Mouse (Mus musculus) lung, adult 18-20 months (tissue): Measurements from ENCODE around the gene Cnpy1.

Source experiments
- DNase-seq, 2 experiments: peaks; one replicate each; pipeline ENCODE4 v3.0.0; 2022; ENCODE audit warnings: mixed read lengths in 2 of 2

Gene Cnpy1

DNA sequence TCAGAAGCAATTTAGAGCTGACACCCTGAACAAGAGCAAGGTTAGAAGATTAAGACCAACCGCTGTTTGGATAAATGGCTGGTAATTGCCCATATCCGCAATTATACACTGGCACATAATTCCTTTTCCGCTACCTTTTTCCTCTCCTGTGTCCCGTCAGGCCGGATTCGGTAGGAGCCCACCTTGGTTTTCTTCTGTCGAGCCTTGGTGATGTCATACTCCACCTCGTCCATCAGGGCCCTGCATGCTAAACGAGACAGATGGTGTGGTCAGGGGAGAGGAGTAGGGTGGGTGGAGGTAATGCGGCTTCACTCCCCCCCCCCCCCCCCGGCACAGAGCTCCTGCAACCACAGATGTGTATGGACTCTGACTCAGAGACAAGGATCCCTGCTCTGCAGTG is at the start of gene Cnpy1:
Gene Cnpy1, minus strand, starts transcription at position 233 of the 400 bp plus-strand sequence.
- no peak for DNase-seq

GRCm38 (mm10) chr5:28293990-28294389 is 48.4 kb upstream of the Cnpy1 start:
- DNase-seq, result peak; percentile 78 to 79

DNA sequence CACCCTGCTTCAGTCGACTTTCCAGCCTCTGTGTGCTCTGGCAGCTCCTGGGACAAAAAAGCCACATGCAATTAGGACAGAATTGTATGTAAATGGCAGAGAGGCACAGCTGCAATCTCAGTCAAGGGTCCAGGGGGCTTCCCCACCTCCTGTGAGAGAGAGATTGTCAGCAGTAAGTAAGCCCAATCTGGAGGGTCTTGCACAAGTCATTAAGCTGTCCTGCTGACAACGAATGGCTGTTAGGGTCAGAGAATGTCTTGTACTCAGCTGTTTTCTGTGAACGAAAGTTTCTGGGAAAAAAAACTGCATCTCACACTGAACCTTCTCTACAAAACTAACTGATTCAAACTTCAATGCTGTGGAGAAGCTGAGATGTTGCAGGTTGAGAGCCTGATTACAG is 46.7 kb upstream of the Cnpy1 start:
- DNase-seq, result no peak

GRCm38 (mm10) chr5:28291118-28291850 is 45.7 kb upstream of the Cnpy1 start:
- no peak for DNase-seq

DNA sequence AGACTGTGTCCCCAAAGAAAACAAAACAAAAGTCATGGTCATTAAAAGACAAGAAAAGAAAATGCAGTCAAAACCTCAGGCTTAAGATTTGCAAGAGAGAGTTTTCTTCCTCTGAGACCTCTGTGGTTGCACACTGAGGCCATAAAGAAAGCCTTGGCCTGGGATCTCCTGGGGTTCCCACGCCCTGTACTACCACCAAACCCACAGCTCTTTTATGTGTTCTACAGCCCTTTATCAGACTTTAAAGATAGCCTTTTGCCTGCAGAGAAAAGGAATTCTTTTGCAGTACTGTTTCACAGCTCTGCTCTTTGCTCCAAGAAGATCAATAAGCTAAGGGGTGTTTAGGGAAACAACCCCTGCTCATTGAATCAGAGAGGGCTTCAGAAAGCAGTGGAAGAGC is 45.0 kb upstream of the Cnpy1 start:
- no peak for DNase-seq

DNA sequence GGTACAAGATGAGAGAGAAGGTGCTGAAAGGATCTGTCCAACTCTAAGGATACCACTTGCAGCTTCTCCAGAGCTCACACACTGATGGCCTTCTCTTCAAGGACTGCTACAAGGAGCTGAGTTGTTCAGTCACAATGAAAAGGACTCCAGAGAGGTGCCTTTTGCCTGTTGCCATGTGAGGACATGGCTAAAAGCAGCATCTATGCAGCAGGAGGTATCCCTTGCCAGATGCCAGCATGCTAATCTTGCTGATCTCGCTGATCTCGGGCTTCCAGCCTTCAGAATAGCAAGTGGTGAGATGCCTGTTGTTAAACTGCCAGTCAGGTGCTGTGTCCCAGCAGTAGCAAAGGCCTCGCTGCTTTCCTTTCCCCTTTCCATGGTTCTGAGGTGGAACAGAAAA is 43.5 kb upstream of the Cnpy1 start:
- no peak for DNase-seq

DNA sequence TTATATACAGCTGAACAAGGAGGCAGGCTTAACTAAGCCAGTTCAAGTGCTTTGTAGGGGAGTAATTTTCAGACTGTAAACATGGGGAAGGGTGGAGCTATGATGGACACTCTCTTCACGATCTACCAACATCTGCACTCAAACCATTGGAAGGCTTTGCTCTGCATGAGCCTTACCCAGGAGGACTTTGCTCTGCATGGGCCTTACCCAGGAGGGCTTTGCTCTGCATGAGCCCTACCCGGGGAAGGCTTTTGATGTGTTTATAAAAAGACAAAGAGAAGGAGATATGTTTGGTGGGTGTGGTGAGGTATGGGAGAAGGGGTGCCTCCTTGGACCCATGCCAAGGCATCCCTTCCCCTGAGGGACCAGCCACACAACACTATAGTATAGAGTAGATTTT is 31.7 kb upstream of the Cnpy1 start:
- no peak for DNase-seq

DNA sequence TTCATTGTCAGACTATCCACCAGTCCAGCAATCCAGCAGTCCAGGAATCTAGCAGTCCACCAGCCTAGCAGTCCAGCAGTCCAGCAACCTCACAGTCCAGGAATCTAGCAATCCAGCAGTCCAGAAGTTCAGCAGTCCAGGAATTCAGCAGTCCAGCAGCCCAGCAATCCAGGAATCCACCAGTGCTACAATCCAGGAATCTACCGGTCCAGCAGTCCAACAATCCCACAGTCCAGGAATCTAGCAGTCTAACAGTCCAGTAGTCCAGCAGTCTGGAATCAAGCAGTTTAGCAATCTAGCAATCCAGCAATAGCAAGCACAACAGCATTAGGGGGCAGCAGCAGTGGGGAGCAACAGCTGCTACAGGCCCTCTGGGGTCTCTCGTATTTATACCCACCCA is 27.2 kb upstream of the Cnpy1 start:
- DNase-seq, result no peak

DNA sequence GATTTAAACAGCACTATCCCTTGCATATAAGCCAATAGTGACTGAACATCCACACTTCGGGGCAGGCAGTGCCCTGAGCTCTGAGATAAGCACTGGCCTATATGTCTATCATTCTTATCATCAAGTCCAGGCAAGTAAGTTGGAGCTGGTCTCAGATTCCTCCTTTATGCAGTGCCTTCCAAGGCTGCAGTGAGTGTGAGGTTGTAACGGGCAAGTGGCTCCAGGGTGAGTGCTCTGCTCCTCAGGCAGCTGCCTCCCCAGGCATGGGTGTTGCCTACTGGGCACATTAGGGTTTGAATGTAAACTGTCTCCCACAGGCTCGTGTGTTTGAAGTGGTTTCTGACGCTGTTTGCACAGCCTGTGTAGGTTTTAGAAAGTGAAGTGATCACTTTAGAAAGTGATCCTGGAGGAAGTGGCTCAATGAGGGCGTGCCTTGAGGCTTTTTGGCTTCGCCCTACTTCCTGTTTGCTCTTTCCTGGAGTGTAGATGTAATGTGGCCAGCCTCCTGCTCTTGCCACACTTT is 23.9 kb upstream of the Cnpy1 start:
- peak; percentile 75 to 81 for DNase-seq

- no peak for DNase-seq
Observed at GRCm38 (mm10) chr5:28267576-28267975, 22.0 kb upstream of the Cnpy1 start.

DNA sequence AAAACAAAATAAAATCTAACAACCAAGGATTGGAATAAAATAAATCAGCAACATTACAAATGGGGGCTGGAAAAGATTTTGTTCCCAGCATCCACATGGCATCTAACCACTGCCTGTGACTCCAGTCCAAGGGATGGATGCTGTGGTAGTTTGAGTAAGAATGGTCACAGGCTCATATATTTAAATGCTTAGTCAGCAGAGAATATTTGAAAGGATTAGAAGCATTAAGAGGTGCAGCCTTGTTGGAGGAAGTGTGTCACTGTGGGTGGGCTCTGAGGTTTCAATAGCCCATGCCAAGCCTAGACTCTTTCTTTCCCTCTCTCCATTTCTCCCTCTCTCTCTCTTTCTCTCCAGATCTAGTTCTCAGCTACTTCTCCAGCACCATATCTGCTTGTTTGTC is 20.0 kb upstream of the Cnpy1 start:
- DNase-seq, result no peak

DNA sequence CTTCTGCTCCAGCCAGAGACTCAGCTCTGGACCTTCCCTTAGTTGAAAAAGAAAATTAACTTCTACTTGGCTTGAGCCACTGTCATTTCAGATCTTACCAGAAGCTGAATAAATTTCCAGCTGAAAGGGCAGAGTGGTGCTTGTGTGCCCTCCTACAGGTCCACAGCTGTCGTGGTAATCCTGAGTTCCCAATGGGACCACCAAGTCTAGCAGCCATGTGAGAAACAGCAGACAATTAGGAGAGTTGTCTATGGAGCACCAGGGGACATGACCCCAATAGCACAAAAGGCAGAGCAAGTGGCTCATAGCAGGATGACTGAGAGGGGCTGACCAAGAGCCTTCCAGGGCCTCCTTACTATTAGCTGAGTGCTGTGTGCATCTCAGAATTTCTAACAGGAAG is 18.2 kb upstream of the Cnpy1 start:
- DNase-seq, result no peak

DNA sequence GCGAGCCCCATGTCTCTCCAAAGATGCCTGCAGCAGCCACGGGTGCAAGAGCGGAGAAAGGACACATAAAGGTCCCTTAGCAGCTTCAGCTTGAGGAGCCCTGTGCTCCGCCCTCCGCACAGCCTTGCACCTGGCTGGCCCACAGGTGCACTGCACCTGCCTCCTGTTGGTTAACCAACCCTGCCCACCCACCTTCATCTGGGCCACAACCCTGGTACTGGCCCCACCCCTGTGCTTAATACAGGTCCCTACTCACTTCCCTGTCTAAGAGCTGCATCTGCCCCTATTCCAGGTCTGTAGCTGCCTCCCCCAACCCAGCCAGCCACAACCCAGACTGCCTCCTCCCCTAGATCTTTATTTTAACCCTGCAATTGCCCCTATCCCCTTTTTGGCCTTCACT is 16.5 kb upstream of the Cnpy1 start:
- DNase-seq, result no peak

- DNase-seq, result no peak
Observed at GRCm38 (mm10) chr5:28259939-28260338, 14.3 kb upstream of the Cnpy1 start.

- DNase-seq, result no peak
Observed at GRCm38 (mm10) chr5:28259385-28259784, 13.8 kb upstream of the Cnpy1 start.

DNA sequence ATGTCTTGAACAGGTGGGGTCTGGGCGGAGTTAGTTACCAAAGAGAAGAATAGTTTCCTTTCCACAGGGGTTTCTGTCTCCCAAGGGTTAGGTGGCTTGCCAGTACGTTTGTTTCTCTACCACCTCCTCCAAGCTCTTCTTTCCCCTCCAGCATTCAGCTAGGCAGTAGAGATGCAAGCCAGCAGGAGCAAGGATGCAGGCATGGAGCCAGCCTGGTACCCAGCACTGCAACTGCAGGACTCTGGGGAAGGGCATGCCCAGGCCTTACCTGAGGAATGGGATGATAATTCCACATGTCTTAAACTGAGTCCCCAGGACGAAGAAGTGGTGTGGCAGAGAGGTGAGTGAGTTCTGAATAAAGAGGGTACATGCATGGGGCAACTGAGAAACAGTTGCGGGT is 12.2 kb upstream of the Cnpy1 start:
- no peak for DNase-seq

GRCm38 (mm10) chr5:28252999-28253398 is 7.4 kb upstream of the Cnpy1 start:
- DNase-seq, result no peak

DNA sequence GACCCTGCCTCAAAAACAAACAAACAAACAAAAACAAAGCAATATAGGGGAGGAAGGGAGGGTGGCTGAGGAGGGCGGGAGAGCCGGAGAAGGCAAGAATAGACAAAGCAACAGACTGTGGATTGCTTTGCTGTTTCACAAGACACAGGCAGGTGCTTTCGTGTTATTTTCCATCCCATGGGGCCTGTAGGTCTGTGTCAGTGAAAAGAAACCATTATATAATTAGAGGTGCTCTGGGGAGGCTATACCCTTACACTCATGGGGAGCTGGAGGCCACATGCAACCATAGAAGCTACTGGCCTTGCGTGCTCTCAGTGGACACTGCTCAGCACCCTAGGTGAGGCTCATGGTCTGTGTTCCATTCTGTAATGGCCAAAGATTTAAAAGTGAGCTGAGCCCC is 6.7 kb upstream of the Cnpy1 start:
- DNase-seq, result no peak

DNA sequence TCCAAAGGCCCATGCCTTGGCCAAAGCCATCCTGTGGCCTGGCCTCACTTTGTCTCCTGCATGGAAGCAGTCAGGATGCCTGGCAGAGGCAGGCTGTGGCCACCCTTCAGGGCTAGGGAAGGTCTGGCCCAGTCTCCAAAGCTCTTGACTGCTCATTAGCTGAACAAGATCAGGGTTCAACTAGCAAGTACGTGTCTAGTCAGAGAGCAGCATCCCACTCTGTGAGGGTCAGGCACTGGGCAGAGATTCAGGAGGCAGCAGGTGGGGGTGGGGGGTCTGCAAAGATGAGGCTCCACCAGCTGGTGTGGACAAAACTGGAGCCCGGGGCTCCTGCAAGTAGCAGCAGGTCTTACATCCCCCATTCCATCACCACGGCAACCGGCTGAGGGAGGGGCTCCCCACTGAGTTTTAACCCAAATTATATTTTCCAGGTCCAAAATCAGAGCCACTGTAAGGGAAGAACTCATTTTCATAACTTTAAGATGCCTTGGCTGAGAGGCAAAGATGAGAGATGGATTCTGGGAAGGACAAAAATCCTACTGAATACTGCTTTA is 5.7 kb upstream of the Cnpy1 start:
- no peak for DNase-seq

DNA sequence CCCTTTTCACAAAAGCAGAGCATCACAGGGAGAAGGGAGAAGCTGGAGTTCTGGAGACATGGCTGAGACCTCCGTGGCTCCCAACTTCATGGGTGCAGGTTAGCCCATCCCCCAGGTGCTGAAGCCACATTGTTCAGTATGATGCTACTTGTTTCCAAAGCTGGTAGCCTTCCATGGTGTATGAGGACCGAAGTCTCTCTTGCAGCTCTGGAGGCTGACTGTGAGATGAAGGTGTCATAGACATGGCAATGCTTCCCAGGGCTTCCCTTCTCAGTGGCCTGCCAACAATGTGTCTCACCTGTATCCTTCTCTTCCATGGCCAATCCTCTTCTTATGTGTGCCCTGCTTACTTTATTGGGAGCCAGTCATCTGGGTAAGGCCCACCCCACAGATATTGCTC is 4.9 kb upstream of the Cnpy1 start:
- no peak for DNase-seq

- DNase-seq, result no peak
Observed at GRCm38 (mm10) chr5:28245121-28245520, 485 bp downstream of the Cnpy1 start.

DNA sequence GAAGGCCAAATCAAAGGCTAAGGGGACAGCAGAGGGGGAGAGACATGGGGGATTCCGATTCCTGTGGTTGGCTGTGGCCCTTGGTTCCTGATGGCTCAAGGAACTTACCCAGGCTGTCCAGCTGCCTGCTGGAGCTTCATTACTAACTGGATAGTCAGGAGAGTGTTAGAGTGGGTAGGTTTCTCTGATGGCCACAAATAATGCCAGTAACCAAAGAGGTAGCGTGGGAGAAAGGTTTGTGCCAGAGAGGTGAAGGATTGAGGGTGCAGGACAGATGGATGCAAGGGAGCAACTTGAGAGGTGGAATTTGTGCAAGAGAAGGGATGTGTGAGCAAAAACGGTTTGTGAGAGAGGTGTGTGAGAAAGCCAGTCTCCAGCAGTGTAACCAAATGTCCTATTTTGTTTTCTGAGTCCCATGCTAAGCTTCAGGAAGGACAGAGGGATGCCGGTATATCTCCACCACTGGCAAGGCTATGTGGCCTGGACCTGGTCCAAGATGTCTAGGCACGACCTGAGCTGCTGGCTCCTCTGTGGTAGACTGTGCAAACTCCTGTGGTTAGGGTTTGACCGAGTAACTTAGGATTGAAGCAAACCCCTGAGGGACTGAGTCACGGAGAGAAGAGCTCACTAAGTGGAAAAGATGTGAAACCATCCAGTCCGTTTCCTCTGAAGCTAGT is 2.0 kb downstream of the Cnpy1 start:
- no peak for DNase-seq

DNA sequence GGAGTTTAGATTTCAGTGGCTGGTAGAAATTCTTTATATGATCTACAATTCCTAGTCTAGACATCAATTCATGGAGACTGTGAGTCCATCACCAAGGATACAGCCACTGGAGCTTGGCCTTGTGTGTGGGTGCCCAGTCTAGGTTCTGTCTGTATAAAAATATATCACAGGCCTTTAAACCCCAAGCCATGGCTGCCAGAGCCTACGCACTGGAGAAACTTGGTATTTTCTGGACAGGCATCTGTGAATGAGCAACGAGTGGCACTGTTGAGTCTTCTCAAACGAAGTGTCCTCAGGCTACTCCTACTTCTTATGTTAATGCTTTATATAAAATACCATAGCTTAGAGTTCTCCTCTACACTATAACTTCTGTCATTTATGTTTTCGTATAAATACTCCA is 4.2 kb downstream of the Cnpy1 start:
- DNase-seq, result no peak

GRCm38 (mm10) chr5:28239829-28240228 is 5.8 kb downstream of the Cnpy1 start:
- no peak for DNase-seq
